Mouse (Mus musculus): ENCODE data around the gene Gxylt2.

Gene Gxylt2

GRCm38 (mm10) chr6:100799766-100800165 is 95.2 kb downstream of the Gxylt2 start:
- no peak for DNase-seq (ENCODE audit: extremely low spot score)

- DNase-seq (ENCODE audit: extremely low spot score): no peak
Measured at GRCm38 (mm10) chr6:100800497-100800955, 96.0 kb downstream of the Gxylt2 start.

- no peak for DNase-seq (ENCODE audit: extremely low spot score)
Measured at GRCm38 (mm10) chr6:100802381-100803083, 98.0 kb downstream of the Gxylt2 start.

GRCm38 (mm10) chr6:100803250-100803649 is 98.7 kb downstream of the Gxylt2 start:
- DNase-seq (ENCODE audit: extremely low spot score): no peak

- DNase-seq (ENCODE audit: extremely low spot score): no peak
Measured at GRCm38 (mm10) chr6:100807187-100807586, 102.7 kb downstream of the Gxylt2 start.

GRCm38 (mm10) chr6:100807746-100808145 is 103.2 kb downstream of the Gxylt2 start:
- DNase-seq (ENCODE audit: extremely low spot score): no peak

GRCm38 (mm10) chr6:100808221-100808778 is 103.8 kb downstream of the Gxylt2 start:
- no peak for DNase-seq (ENCODE audit: extremely low spot score)

GRCm38 (mm10) chr6:100810117-100810516 is 105.6 kb downstream of the Gxylt2 start:
- DNase-seq (ENCODE audit: extremely low spot score): no peak

GRCm38 (mm10) chr6:100811731-100812130 is 107.2 kb downstream of the Gxylt2 start:
- DNase-seq (ENCODE audit: extremely low spot score): no peak

GRCm38 (mm10) chr6:100821367-100821766 is 116.8 kb downstream of the Gxylt2 start:
- no peak for DNase-seq (ENCODE audit: extremely low spot score)

- DNase-seq (ENCODE audit: extremely low spot score): no peak
Measured at GRCm38 (mm10) chr6:100823356-100823755, 118.8 kb downstream of the Gxylt2 start.

- DNase-seq (ENCODE audit: extremely low spot score): no peak
Measured at GRCm38 (mm10) chr6:100824381-100824965, 119.9 kb downstream of the Gxylt2 start.

- no peak for DNase-seq (ENCODE audit: extremely low spot score)
Measured at GRCm38 (mm10) chr6:100826046-100826445, 121.5 kb downstream of the Gxylt2 start.

- no peak for DNase-seq (ENCODE audit: extremely low spot score)
Measured at GRCm38 (mm10) chr6:100828565-100828964, 124.0 kb downstream of the Gxylt2 start.

- DNase-seq (ENCODE audit: extremely low spot score): no peak
Measured at GRCm38 (mm10) chr6:100829770-100830169, 125.2 kb downstream of the Gxylt2 start.

- no peak for DNase-seq (ENCODE audit: extremely low spot score)
Measured at GRCm38 (mm10) chr6:100831188-100831587, 126.7 kb downstream of the Gxylt2 start.

GRCm38 (mm10) chr6:100831751-100832150 is 127.2 kb downstream of the Gxylt2 start:
- DNase-seq (ENCODE audit: extremely low spot score): no peak

GRCm38 (mm10) chr6:100833355-100833754 is 128.8 kb downstream of the Gxylt2 start, which contains the start of gene Ppp4r2:
Gene Ppp4r2, plus strand, starts transcription at chr6:100833622.
- peak; percentile 88 for DNase-seq (ENCODE audit: extremely low spot score)

GRCm38 (mm10) chr6:100833811-100834481 is 129.4 kb downstream of the Gxylt2 start:
- peak; percentile 71 for DNase-seq (ENCODE audit: extremely low spot score)

- no peak for DNase-seq (ENCODE audit: extremely low spot score)
Measured at GRCm38 (mm10) chr6:100834489-100835160, 130.1 kb downstream of the Gxylt2 start.

GRCm38 (mm10) chr6:100845058-100845457 is 140.5 kb downstream of the Gxylt2 start:
- no peak for DNase-seq (ENCODE audit: extremely low spot score)

- no peak for DNase-seq (ENCODE audit: extremely low spot score)
Measured at GRCm38 (mm10) chr6:100847264-100847663, 142.7 kb downstream of the Gxylt2 start.
